Mouse (Mus musculus): ENCODE data around the gene Ripply3.

Gene Ripply3

GRCm38 (mm10) chr16:94358091-94358490, 29.9 kb downstream of the Ripply3 start:
- no peak for DNase-seq (ENCODE audit: low spot score in 2 of 2)

GRCm38 (mm10) chr16:94360578-94361350, 32.5 kb downstream of the Ripply3 start:
- DNase-seq (ENCODE audit: low spot score in 2 of 2) = no peak

GRCm38 (mm10) chr16:94362174-94362873, 34.1 kb downstream of the Ripply3 start:
- DNase-seq (ENCODE audit: low spot score in 2 of 2) = no peak

- no peak for DNase-seq (ENCODE audit: low spot score in 2 of 2)
These were observed 35.6 kb downstream of the Ripply3 start for GRCm38 (mm10) chr16:94363814-94364213.

- no peak for DNase-seq (ENCODE audit: low spot score in 2 of 2)
These were observed 37.2 kb downstream of the Ripply3 start for GRCm38 (mm10) chr16:94365435-94365834.

GRCm38 (mm10) chr16:94369596-94370172, 41.5 kb downstream of the Ripply3 start:
- no peak for DNase-seq (ENCODE audit: low spot score in 2 of 2)

GRCm38 (mm10) chr16:94370173-94370914, 42.1 kb downstream of the Ripply3 start, which contains the start of gene Ttc3:
Gene Ttc3 (plus strand): TSS chr16:94370618.
- peak; percentile 97 for DNase-seq (ENCODE audit: low spot score in 2 of 2)

GRCm38 (mm10) chr16:94370915-94371300, 42.7 kb downstream of the Ripply3 start:
- peak; percentile 78 to 81 for DNase-seq (ENCODE audit: low spot score in 2 of 2)

- no peak for DNase-seq (ENCODE audit: low spot score in 2 of 2)
These were observed 43.2 kb downstream of the Ripply3 start, which contains the start of gene Pigp for GRCm38 (mm10) chr16:94371301-94371931. Gene Pigp (minus strand): TSS chr16:94371842.

GRCm38 (mm10) chr16:94379386-94379785, 51.2 kb downstream of the Ripply3 start:
- DNase-seq (ENCODE audit: low spot score in 2 of 2) = no peak

GRCm38 (mm10) chr16:94383277-94383676, 55.1 kb downstream of the Ripply3 start:
- peak in 1 of 2 experiments; percentile 29 for DNase-seq (ENCODE audit: low spot score in 2 of 2)

All from thymus, postnatal 10 days (tissue).